Mouse (Mus musculus) spleen, postnatal 14 days (tissue): ENCODE data around the gene Lypd5.
A peak's percentile ranks its signal among the peaks of the same experiment; 100 is the strongest.
"Not testable (repeated sequence)": the region's sequence is repeated elsewhere in the genome, so short reads cannot be mapped to it uniquely, and the experiment has no call there.

Source experiments
- DNase-seq, 2 experiments: peaks; one replicate each; pipeline ENCODE4 v3.0.0; 2021 to 2022; ENCODE audit warnings: low spot score in 2 of 2

Lypd5 gene

DNA sequence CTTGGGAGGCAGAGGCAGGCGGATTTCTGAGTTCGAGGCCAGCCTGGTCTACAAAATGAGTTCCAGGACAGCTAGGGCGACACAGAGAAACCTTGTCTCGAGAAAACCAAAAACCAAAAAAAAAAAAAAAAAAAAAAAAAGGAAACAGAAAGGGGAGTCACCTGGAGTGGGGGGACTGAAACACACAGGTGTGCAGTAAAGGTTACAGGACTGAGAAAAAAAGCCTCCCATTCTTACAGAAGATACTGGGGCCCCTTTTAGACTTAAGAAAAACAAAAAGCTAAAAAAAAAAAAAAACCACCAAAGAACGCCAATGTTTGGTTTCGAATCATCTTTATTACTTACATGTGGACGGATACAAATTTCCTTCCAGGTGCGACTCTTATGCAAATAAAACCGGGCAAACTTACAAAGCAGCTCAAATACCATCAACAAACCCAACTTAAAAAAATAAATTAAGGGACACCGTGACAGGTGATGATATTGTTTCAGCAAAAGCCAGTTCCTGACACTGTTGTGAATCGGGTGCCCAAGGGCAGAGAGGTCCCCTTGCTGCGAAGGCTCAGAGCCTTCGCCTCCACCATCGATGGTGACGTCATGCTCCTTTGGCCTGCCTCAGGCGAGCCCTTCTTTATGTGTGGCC is 33.9 kb downstream of the Lypd5 start:
- no peak for DNase-seq

DNA sequence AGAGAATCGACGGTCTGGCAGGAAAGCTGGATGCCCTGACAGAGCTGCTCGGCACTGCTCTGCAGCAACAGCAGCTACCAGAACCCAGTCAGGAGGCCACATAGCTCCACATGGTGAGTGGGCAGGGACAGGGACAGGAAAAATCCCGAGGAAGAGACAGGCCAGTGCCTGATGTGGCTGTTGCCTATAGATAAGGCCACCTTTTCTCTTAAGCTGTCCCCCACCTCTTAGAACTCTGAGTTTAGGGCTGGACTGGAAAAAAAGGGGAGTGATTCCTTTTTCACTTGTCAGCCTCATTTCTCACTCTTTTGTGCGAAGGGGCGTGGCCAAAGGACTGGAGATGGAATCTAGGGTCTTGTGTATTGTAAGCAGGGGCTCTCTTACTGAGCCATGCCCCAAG is 35.1 kb downstream of the Lypd5 start:
- no peak for DNase-seq

DNA sequence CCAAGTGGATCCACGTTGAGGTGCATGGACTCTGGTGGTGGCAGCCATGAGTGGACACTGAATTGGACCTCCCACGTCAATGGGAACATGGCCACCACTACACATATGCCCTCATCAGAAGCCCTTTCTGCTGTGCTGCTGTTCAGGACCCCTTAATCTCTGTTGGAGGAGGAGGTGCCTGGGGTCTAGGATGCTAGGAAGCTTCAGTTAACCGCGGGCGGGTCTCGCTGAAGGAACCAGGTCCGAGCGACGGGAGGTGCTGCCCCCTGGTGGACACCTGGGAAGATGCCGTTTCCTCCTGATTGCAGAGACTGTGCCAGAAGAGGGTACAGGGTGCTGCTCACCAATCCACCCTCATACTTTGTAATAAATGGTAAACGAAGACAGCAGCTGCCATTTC is 35.8 kb downstream of the Lypd5 start:
- DNase-seq, result peak; percentile 61 to 81

DNA sequence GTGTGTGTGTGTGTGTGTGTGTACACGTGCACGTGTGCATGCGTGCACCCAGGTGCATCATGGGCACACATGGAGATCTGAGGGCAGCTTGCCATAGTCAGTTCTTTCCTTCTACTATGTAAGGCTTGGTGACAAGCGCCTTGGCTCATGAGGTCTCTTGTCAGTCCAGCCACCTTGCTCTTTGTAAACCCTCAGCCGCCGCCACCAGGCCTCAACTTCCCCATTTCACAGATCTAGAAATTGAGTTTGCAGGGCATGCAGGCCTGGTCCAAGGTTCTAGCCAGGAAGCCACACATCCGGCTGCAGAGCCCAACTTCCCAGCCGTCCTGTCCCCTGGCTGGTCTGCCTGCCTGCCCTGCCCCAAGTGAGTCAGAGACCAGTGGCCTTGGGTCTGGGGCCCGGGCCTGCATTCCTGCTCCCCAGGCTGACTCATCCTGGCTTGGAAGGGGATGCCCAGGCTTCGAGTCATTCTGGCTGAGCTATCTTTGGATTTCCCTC is 38.1 kb downstream of the Lypd5 start:
- DNase-seq, result no peak

DNA sequence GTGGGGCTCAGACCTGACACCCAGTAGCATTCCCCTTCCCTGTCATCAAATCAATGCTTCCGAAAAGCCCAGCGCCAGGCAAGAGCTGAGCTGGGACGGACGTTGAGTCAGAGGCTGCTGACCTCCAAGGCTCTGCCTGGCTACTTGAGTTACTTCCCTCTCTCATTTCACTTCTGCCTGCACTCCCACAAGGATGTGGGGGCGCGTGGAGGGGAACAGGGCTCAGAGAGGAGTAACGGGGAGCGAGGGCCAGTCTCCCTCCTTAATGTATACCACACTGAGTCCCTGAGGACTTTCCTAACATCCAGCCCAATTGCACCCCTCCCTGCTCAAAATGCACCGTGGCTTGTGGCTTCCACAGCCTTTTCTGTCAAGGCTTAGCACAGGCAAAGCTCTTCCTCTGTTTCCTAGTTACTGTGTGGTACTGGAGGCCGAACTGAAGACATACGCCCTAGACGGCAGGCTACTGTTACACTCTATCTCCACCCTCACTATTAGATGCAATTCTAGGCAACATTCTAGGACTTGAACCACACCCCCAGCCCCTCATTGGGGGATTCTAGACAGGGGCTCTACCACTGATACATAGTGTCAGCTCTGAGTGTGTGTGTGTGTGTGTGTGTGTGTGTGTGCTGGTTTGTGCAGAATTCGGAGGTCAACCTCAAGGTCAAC is 40.7 kb downstream of the Lypd5 start:
- DNase-seq, result no peak

DNA sequence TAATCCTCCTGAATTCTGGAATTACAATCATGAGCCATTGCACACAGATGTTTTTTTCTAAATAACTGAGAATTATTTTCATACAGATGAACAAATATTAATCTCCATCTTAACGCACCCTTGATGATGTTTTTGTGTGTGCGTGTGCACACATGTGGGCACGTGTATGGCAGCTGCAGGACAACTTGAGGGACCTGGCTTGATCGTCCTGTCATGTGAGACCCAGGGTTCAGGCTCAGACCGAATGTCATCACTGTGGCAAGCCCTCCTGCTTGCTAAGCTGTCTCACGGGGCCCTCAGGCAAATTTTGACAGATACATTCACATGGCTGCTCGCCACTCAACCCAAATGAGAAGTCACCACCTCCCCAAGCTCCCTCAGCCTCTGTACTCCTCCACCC is 41.5 kb downstream of the Lypd5 start:
- DNase-seq, result no peak

DNA sequence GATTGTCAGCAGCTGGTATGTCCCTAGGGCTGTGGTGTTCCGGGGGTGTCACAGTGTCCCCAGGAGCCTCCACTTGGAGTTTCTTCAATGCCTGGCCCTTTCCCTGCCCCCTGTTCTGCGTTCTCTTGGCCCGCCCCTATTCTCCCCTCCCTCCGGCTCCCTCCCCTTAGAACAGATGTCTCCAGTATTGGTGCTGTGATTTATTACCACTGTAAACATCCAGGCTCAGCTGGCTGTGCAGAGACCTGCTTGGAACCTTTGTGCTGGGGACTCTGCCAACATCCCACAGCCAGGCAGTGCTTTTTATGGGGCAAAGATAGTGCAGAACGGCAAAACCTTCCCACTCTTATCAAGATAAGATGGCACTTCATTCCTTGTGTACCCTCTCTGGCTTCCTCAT is 42.1 kb downstream of the Lypd5 start:
- no peak for DNase-seq

DNA sequence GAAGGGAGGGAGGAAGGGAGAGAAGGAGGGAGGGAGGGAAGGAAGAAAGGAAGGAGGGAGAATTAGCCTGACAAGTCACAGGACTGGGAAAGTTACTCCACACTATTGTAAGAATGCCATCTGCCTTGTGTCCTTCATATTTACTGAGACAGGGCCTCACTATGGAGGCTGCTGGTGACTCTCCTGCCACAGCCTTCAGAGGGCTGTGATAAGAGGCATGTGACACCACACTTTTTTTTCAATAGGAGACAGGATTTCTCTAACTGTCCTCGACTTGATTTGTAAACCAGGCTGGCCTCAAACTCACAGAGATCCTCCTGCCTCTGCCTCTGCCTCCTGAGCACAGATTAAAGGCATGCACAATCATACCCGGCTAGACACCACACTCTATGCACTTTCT is 42.7 kb downstream of the Lypd5 start:
- DNase-seq, result no peak

DNA sequence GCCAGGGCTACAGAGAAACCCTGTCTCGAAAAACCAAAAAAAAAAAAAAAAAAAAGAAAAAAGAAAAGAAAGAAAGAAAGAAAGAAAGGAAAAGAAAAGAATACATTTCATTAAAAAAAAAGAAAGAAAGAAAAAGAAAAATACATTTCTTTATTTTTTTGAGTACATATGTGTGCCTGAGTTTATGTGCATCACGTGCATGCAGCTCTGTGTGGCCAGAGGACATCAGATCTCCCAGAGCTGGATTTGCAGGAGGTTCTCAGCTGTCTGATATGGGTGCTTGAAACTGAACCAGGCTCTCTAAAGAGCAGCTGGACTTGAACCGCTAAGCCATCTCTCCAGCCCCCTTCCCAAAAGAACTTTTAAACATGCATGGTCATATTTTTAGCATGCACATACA is 45.1 kb downstream of the Lypd5 start:
- DNase-seq, result no peak

DNA sequence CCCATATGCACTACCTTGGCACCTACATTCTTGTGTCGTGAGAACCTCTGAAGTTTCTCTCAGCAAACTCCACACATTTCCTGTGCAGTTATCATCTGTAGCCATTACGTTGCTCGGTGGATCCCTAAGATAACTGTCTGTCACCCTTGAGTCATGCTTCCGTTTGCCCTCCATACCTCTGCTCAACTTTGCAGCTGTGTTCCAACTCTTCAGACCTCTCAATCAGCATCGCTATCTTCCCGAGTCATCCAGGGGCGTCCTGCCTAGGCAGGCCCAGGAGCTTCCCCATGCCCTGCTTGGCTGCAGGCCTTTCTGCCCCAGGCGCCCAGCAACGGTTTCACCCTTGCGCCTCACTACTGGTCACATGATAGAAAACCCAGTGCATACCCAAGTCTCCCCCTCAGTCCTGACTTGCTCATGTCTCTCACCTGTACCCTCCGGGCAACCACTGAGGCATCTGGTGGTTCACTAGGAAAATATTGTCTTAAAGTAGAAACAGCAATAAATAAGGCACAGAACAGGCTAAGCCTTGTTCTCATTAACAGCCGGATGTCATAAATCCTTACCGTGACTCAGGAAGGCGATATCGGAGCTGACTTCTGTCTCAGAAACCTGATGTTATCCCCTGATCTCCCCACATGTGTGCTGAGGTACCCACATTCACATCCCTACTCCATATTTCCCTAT is 45.6 kb downstream of the Lypd5 start:
- DNase-seq, result no peak

DNA sequence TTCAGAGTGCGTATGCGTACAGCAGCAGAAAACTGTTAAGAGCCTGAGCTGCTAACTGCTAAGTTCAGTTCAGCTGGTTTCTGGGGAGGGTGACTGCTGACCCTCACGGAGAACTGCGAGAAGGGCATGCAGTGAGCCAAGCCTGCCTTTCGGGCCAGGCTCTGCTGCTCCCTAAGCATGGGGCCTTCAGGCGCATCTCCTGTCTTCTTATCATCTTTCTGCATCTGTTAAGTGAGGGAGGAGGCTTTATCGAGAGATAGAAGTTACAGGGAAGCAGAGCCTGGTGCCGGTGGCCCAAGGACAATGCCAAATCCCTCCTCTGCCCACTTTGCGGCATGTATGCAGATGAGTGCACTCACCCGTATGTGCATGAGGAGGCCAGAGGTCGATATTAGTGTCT is 47.8 kb downstream of the Lypd5 start:
- DNase-seq, result no peak

DNA sequence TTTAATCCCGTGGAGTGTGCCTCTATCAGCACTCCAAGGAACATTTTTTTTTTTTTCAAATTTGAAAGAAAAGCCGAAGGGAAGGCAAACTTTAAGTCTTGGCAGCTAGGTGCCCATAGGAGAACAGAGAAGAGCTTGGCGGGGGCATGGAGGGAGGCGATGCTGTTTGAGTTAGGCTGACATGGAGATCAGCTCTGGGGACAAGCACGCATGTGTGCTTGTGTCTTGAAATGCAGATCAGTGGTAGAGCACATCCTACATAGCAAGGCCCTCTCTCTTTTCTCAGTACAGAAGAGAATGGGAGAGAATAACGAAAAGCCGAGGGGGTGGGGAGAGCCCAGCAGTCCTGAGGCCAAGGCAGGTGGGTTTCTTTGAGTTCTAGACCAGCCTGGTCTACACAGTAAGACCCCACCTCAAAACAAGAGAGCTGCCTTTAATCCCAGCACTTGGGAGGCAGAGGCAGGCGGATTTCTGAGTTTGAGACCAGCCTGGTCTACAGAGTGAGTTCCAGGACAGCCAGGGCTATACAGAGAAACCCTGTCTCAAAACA is 49.4 kb downstream of the Lypd5 start:
- DNase-seq, result no peak

DNA sequence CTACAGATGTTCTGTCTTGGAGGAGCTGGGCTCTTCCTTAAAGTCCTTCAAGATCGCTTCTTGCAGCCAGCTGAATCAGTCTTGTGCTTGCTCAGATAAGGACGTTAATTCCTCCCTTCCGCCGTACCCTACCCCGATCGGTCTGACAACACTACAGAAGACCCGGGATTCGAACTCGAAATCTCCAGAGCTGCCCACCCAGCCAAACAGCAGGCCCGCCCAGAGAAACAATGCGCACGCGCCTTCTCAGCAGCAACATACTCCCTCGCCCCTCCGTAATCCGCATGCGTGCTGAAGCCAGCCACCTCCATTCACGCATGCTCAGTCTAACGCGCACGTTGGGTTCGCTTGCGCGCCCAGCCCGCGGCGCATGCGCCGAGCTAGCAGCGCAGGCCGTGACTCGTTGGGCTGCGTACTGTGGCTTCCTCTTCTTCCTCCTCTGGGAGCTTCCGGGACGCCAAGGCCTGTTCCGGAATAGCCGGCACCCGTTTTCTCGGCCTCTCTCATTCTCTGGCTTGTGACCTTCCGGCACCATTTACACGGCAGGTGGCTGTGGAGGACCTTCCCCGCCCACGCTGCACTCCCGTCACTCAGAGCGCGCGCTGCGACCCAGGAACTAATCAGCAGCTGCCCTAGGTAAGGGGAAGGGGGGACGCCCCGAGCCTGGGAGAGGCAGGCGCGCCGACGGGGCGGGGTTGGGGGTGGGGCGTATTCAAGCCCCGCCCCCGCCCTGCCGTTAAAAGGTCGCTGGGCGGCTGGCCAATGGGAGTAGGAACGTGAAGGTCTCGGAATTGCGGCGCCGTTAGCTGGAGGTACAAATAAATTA is 50.5 kb downstream of the Lypd5 start, which contains the start of gene Smg9:
Gene Smg9 (plus strand): TSS at position 364 of the 826 bp plus-strand sequence.
- peak; percentile 92 for DNase-seq

DNA sequence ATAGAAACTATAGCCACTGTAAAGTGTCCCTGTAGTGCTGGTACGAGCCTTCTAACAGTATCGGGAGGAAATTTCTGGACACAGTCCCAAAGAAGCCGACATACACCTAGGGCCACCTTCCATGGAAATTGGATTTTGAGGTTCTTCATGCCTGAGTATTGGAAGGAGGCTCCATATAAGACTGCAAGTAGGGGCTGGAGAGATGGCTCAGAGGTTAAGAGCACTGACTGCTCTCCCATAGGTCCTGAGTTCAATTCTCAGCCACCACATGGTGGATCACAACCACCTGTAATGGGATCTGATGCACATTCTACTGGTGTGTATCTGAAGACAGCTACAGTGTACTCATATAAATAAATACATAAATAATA is 51.1 kb downstream of the Lypd5 start:
- no peak for DNase-seq

DNA sequence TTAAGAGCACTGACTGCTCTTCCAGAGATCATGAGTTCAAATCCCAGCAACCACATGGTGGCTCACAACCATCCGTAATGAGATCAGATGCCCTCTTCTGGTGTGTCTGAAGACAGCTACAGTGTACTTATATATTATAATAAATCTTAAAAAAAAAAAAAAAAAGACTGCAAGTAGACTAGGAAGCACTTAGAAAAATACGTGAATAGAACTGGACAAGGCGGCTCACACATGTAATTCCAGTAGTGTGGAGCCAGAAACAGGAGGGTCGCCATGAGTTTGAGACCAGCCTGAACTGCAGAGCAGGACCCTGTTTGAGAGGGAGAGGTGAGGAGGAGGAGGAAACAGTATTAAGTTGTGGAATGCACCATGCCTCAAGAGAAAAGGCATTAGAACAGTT is 51.5 kb downstream of the Lypd5 start:
- not testable (repeated sequence) for DNase-seq

DNA sequence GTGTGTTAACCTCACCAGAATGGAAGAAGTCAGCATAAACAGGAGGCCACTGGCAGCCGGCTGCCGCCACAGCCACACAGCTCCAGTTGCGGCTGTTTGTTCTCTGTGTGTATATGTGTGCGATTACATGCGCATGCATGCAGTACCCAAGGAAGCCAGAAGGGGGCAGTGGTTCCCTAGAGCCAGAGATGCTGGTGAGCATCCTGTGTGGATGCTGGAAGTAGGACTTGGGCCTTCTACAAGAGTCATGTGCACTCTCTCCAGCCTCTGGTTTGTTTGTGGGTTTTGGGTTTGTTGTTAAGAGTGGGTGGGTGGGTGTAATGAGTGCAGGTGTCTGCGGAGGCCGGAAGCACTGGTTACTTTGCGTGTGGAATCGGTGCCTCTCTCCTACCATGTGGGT is 53.9 kb downstream of the Lypd5 start:
- DNase-seq, result no peak
